Mouse (Mus musculus) adrenal gland, adult (tissue): ENCODE data around the gene Arf6.
"Not testable (repeated sequence)": the region's sequence is repeated elsewhere in the genome, so short reads cannot be mapped to it uniquely, and the experiment has no call there.

Source experiments
- DNase-seq, 2 experiments: peaks; one replicate each; pipeline ENCODE4 v3.0.0; 2022 to 2023; ENCODE audit warnings: low spot score in 1 of 2; ENCODE audit not compliant: inconsistent age in 2 of 2

The Arf6 gene

GRCm38 (mm10) chr12:69371854-69372671, at the start of gene Arf6, which contains the start of gene Gm9887:
Gene Arf6 (plus strand): TSS chr12:69372150.
Gene Gm9887 (minus strand): TSS chr12:69372458.
- DNase-seq, result peak; percentile 99

GRCm38 (mm10) chr12:69331187-69331586, 40.8 kb upstream of the Arf6 start:
- DNase-seq, result no peak

- no peak for DNase-seq
These were observed 39.8 kb upstream of the Arf6 start for GRCm38 (mm10) chr12:69332147-69332546.

GRCm38 (mm10) chr12:69333547-69333946, 38.4 kb upstream of the Arf6 start:
- DNase-seq, result peak in 1 of 2 experiments; percentile 65

- no peak for DNase-seq
These were observed 22.0 kb upstream of the Arf6 start for GRCm38 (mm10) chr12:69349928-69350327.

DNA sequence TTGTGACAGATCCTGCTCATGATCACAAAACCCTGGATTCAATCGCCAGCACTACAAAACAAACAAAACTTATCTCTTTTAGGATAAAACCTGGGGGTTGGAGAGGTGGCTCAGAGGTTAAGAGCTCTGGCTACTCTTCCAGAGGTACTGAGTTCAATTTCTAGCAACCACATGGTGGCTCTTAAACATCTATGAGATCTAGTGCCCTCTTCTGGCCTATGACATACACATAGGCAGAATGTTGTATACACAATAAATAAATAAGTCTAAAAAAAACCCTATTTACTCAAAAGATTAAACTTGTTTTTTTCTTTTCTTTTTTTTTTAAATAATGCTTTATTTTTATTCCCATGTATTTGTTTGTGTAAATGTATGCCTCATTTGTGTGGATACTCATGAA, 20.3 kb upstream of the Arf6 start:
- DNase-seq, result no peak

DNA sequence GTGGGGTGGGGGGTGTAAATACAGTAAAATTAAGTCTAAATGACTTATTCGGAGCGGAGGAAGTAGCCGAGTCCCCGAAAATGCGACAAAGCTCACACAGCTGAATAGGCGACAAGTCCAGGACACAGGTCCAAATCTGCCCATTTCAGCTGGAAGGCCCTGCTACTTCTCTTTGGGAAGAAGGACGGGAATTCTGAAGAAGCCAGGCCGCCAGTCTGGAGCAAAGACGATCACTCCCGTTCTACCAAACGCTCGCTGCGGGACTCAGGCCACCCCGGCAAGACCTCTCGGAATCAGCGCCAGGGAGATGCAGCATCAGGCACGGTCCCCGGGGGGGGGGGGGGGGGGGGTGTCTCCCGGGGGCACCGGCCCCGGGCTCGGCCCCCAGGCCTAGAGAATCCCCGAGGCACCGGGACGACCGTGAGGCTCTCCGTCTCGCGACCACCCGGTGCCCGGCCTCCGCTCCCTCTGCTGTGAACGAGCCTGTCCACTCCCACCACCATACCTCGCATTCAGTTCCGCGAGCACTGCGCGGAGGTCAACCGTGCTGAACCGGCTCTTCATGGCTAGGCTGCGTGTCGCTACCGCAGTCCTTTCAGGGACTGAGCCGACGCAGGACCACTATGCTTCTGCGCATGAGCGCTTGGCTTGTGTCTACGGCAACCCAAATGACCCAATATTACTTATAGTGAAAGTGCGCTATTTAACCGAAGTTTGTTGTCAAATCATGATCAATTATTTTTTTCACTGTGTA, 15.2 kb upstream of the Arf6 start, which contains the start of gene Nemf:
TSS of gene Nemf (minus strand) at position 620 of the 754 bp plus-strand sequence.
- DNase-seq, result peak; percentile 90 to 97

- no peak for DNase-seq
These were observed 14.7 kb upstream of the Arf6 start for GRCm38 (mm10) chr12:69357300-69357646.

GRCm38 (mm10) chr12:69360655-69360996, 11.3 kb upstream of the Arf6 start:
- peak; percentile 59 to 93 for DNase-seq

DNA sequence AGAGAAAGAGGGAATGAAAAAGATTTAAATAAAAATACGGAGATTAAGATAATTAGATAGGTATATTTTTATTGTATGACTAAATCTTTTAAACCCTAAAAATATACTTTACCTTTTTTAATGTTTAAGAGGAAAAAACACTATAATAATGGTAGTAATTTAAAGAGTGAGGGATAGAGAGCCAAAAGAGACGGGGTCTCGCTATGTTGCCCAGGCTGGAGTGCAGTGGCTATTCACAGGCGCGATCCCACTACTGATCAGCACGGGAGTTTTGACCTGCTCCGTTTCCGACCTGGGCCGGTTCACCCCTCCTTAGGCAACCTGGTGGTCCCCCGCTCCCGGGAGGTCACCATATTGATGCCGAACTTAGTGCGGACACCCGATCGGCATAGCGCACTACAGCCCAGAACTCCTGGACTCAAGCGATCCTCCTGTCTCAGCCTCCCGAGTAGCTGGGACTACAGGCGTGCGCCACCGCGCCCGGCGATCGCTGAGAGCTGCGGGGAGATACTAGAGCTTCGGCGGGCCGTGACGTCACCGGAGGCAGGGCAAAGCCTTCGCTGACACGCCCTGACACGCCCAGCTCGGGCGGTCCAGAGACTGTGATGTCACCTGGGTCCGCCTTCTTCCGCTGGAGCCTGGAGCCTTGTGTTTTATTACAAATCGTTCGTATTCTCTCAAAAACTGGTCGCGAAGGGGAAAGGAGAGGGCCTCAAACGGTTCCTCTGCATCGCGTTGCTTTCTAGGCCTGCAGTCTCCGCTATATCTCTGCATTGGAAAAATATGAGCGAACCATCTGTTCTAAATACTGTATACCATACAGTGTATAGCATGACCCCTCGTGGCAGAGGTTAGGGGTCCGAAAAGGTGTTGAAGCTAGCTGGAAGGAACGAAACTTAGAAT, 10.7 kb upstream of the Arf6 start:
- peak; percentile 99 to 100 for DNase-seq

- DNase-seq, result no peak
These were observed 10.0 kb upstream of the Arf6 start for GRCm38 (mm10) chr12:69361919-69362318.

GRCm38 (mm10) chr12:69362388-69362787, 9.6 kb upstream of the Arf6 start:
- DNase-seq, result no peak

GRCm38 (mm10) chr12:69363110-69363509, 8.8 kb upstream of the Arf6 start:
- DNase-seq, result not testable (repeated sequence)

- DNase-seq, result peak; percentile 88 to 96
These were observed 7.8 kb upstream of the Arf6 start for GRCm38 (mm10) chr12:69363899-69364762.

- DNase-seq, result no peak
These were observed 6.2 kb upstream of the Arf6 start for GRCm38 (mm10) chr12:69365757-69366156.

DNA sequence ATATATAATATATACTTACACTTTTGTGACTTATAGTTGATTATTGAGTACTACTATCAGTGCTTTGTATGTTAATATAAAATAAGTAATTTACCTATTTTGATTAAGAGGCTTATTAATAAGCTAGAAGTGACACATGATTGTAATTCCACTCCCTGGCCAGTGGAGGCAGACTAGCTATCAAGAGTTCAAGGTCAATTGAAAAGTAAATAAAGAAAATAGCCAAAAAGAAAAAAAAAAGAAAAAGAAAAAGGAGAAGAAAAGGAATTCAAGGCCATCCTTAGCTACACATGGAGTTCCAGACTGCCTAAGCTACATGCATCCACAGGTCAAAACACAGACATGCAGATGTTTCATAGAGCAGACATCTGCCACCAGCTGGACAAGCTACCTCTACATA, 5.5 kb upstream of the Arf6 start:
- no peak for DNase-seq

DNA sequence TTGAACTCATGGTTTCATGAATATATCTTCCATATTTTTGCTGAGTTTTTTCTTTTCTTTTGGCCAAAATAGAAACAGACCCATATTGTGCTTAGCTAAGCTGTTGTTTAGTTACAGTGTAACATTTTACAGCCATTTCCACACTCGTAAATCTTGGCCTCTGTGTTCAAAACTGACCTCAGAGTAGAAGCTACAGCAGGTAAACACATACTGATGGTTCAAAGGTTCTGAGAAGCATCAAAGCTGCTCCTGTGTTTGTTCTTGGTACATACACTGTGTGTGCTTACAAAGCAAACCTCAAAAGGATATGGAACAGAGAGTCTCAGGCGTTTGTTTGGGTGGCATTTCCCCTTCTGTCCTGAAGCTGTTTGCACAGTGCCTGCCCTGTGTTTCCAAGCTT, 4.4 kb upstream of the Arf6 start:
- DNase-seq, result no peak

DNA sequence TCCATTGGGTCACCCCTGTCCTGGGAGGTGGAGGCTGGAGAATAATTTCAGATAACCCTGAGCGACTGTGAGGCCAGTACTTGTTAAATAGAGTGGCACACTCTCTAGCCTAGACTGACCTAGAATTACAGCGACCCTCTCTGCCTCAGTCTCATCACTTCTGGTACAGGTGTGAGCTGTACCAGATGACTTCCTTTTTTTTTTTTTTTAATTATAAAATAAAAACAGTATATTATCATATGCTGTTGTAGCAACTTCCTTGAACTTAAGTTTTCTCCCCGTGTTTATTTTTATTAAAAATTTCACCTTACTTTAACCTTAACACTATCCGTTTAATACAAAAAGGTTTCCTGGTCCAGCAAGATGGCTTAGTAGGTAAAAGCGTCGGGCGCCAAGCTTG, 1.0 kb upstream of the Arf6 start:
- DNase-seq, result no peak

DNA sequence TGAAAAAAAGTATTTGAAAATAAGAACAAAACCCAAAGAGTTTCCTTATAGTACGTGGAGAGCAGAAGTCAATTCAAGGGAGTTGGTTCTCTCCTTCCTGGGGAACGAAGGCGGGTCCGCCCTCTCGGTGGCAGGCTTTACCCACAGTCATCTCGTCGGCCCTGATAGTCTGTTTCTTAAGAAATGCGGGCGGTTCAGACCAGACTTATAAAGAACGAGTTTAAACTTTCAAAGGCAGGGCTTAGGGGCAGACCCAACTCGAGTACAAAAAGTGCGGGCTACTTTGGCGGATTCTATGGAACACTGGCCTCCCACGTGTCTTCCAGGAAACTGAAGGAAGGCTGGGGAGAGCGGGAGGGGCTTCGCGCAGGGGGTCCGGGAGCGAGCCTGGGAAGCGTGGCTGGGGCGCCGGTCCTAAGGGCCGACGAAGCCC, 513 bp upstream of the Arf6 start:
- no peak for DNase-seq

DNA sequence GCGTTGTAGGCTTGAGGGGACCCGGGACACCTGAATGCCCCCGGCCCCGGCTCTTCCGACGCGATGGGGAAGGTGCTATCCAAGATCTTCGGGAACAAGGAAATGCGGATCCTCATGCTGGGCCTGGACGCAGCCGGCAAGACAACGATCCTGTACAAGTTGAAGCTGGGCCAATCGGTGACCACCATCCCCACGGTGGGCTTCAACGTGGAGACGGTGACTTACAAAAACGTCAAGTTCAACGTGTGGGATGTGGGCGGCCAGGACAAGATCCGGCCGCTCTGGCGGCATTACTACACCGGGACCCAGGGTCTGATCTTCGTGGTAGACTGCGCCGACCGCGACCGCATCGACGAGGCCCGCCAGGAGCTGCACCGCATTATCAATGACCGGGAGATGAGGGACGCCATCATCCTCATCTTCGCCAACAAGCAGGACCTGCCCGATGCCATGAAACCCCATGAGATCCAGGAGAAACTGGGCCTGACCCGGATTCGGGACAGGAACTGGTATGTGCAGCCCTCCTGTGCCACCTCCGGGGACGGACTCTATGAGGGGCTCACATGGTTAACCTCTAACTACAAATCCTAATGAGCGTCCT, 881 bp downstream of the Arf6 start:
- peak; percentile 45 to 75 for DNase-seq
